Mouse (Mus musculus): ENCODE measurements around the gene Agxt. TPM values are rescaled to one million over a fixed set of nuclear protein-coding genes. Genes with fewer than 3 reads are reported as not detected.
A peak's percentile ranks its signal among the peaks of the same experiment; 100 is the strongest.

Gene Agxt
- polyA plus RNA-seq, 1 experiment from 2014 or later, result 443 TPM

DNA sequence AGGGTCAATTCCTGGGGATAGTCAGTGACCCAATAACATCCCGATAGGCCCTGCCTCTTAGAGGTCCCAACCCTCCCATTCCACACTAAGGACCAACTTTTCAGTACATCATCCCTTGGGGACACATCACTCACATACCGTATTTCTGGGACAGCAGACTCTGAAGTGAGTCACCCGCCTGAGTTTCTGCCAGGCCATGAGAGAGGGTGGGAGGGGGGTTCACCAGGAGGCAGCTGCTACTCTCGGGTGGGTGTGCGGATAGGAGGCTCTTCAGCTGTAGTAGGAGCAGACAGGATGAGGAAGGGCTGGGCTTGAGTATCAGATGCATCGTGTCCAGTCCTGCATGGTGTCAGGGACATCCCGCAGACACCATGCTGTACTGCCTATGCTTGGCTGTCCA is 4.7 kb downstream of the Agxt start:
- Histone ChIP-seq H3K27me3 (ENCODE audit: insufficient read depth, low read length) (no peaks in the 10 kb centered on the region), H3K4me3 (ENCODE audit: low read depth, low read length) (no peak overlapping the region), H3K4me2 (ENCODE audit: low read depth, low read length) (no peak overlapping the region), H3K36me3 (replicated peaks; ENCODE audit: insufficient read depth, low read length) (no peaks in the 10 kb centered on the region), H3K9ac (replicated peaks) (no peak overlapping the region), H3K9me3 (ENCODE audit: low read length) (no peaks in the 10 kb centered on the region), H3K27ac (ENCODE audit: low read depth) (peak overlapping the region; percentile 87; the same call in 1 of the 2 replicates), H3K4me1 (ENCODE audit: insufficient read depth) (peaks cover 14% of the 10 kb centered on the region; the same call in 1 of the 2 replicates)
- WGBS (ENCODE audit: insufficient replicate concordance), result 75% methylated on average over 7 of the region's 7 CpGs
- DNase-seq (no peak), ATAC-seq (no peak)
- TF ChIP-seq EP300 (IDR thresholded peaks at IDR 0.05; ENCODE audit: low read depth), result no peak
- no peak for TF ChIP-seq CTCF (IDR thresholded peaks at IDR 0.05; ENCODE audit: low read depth)

DNA sequence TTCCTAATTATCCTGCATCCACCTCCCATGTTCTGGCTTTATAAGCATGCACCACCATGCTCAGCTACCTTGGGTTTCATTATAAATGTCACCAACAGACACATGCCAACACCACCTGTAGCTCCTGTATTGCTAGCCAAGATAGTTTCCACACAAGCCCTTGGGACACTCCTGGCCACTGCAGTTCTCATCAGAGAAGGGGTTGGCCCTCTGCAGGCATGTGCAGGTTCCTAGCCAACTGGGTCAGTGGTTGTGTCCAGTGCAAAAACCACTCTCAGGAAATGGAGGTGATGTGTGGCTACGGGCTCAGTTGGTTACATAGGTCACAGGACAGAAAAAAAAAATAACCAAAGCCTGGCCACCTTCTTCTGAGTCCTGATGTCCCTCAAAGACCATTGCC is 7.8 kb downstream of the Agxt start:
- Histone ChIP-seq H3K36me3 (replicated peaks; ENCODE audit: insufficient read depth, low read length) (no peaks in the 10 kb centered on the region), H3K9ac (replicated peaks) (no peak overlapping the region), H3K4me1 (ENCODE audit: insufficient read depth) (peaks cover 8% of the 10 kb centered on the region; the same call in 1 of the 2 replicates), H3K27me3 (ENCODE audit: insufficient read depth, low read length) (no peaks in the 10 kb centered on the region), H3K27ac (ENCODE audit: low read depth) (no peak overlapping the region), H3K4me3 (ENCODE audit: low read depth, low read length) (no peak overlapping the region), H3K9me3 (ENCODE audit: low read length) (no peaks in the 10 kb centered on the region), H3K4me2 (ENCODE audit: low read depth, low read length) (no peak overlapping the region)
- DNase-seq (no peak), ATAC-seq (no peak)
- 55% methylated on average over 1 of the region's 1 CpGs for WGBS (ENCODE audit: insufficient replicate concordance)
- TF ChIP-seq EP300 (IDR thresholded peaks at IDR 0.05; ENCODE audit: low read depth) (no peak), CTCF (IDR thresholded peaks at IDR 0.05; ENCODE audit: low read depth) (no peak)

DNA sequence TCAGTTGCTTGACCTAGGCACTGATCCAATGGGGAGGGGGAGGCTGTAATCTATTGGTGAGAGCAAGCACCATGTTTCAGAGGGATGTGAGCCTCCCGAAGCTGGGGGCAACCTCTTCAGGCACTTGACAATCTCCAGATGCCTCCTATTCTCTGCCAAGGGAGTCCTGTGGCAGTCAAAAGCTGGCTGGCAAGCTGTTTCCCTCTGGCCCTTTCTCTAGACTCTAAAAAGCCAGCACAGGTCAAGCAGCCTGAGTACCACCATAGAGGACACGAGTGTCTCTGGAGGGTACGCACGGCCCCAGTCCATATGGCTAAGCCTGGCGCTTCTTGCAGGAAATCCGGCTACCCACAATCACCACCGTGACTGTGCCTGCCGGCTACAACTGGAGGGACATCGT is 9.1 kb downstream of the Agxt start:
- H3K4me1 ChIP-seq (ENCODE audit: insufficient read depth), result peaks cover 4% of the 10 kb centered on the region; the same call in 1 of the 2 replicates
- H3K4me2 ChIP-seq (ENCODE audit: low read depth, low read length), result no peak overlapping the region
- H3K27ac ChIP-seq (ENCODE audit: low read depth), result no peak overlapping the region
- WGBS (ENCODE audit: insufficient replicate concordance), result 72% methylated on average over 9 of the region's 9 CpGs
- no peak for DNase-seq
- H3K9ac ChIP-seq (replicated peaks), result no peak overlapping the region
- TF ChIP-seq EP300 (IDR thresholded peaks at IDR 0.05; ENCODE audit: low read depth) (no peak), CTCF (IDR thresholded peaks at IDR 0.05; ENCODE audit: low read depth) (no peak)
- no peak for ATAC-seq
- no peaks in the 10 kb centered on the region for H3K27me3 ChIP-seq (ENCODE audit: insufficient read depth, low read length)
- no peak overlapping the region for H3K4me3 ChIP-seq (ENCODE audit: low read depth, low read length)
- H3K9me3 ChIP-seq (ENCODE audit: low read length), result no peaks in the 10 kb centered on the region
- H3K36me3 ChIP-seq (replicated peaks; ENCODE audit: insufficient read depth, low read length), result no peaks in the 10 kb centered on the region

DNA sequence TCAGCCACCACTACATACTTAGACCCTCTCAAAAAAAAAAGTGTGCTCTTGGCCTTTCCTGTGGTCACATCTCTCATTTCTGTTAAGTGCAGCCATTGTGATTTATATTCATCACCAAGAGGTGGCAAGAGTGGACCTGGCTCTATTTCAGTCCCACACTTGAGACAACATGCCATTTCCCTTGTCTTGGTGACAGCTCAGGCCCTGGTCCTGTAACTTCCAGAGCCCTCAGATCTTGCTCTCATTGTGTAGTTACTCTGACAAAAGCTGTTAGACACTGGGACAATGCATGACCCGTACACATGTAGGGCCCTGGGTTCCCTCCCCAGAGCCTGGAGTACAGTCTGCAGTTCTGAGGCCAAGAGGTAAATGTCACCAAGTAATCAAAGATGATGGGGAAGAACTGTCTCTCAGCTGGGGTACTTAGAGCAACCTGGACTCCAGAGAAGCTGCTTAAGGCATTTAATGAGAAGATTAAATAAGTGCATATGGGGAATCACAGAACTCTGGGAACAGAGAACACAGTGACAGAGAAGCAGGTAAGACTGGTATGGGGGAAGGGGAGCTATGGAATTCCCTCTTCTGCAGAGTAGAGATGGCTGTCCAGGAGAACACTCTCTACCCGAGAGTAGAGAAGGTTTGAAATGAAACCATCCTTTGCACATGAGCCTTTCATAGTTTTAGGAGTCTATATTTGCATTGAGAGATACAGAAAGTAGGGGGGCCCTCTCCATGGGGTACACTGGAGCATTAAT is 16.0 kb downstream of the Agxt start:
- TF ChIP-seq EP300 (IDR thresholded peaks at IDR 0.05; ENCODE audit: low read depth) (no peak), CTCF (IDR thresholded peaks at IDR 0.05; ENCODE audit: low read depth) (no peak)
- H3K27me3 ChIP-seq (ENCODE audit: insufficient read depth, low read length), result no peaks in the 10 kb centered on the region
- H3K4me3 ChIP-seq (ENCODE audit: low read depth, low read length), result no peak overlapping the region
- no peak overlapping the region for H3K9ac ChIP-seq (replicated peaks)
- H3K4me2 ChIP-seq (ENCODE audit: low read depth, low read length), result no peak overlapping the region
- H3K9me3 ChIP-seq (ENCODE audit: low read length), result no peaks in the 10 kb centered on the region
- no peak for ATAC-seq
- H3K36me3 ChIP-seq (replicated peaks; ENCODE audit: insufficient read depth, low read length), result no peaks in the 10 kb centered on the region
- H3K4me1 ChIP-seq (ENCODE audit: insufficient read depth), result no peaks in the 10 kb centered on the region
- H3K27ac ChIP-seq (ENCODE audit: low read depth), result no peak overlapping the region
- DNase-seq, result no peak
- WGBS (ENCODE audit: insufficient replicate concordance), result 56% methylated on average over 2 of the region's 2 CpGs

DNA sequence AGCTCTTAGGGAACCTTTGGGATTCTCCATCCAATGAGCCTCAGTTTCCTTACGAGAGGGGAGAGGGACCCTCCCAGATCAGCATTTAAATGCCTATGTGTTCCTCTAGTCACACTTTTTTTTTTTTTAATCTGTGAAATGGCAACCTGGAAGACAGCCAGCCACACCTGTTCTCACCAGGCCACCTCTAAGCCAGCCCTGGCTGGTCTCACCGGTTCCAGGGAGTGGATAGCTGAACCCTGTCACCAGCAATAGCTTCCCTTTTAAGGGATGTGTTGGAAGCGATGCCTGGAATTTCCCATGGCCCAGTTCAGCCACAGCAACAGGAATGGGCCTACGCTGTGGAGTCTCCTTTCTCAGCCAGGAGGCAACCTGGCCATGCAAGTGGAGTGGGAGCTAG is 22.5 kb downstream of the Agxt start:
- Histone ChIP-seq H3K27ac (ENCODE audit: low read depth) (no peak overlapping the region), H3K9ac (replicated peaks) (no peak overlapping the region), H3K4me1 (ENCODE audit: insufficient read depth) (peaks cover 9% of the 10 kb centered on the region), H3K27me3 (ENCODE audit: insufficient read depth, low read length) (no peaks in the 10 kb centered on the region), H3K4me2 (ENCODE audit: low read depth, low read length) (no peak overlapping the region), H3K4me3 (ENCODE audit: low read depth, low read length) (no peak overlapping the region), H3K9me3 (ENCODE audit: low read length) (no peaks in the 10 kb centered on the region), H3K36me3 (replicated peaks; ENCODE audit: insufficient read depth, low read length) (no peaks in the 10 kb centered on the region)
- ATAC-seq (no peak), DNase-seq (no peak)
- TF ChIP-seq EP300 (IDR thresholded peaks at IDR 0.05; ENCODE audit: low read depth) (no peak), CTCF (IDR thresholded peaks at IDR 0.05; ENCODE audit: low read depth) (no peak)
- WGBS (ENCODE audit: insufficient replicate concordance), result 67% methylated on average over 4 of the region's 4 CpGs

DNA sequence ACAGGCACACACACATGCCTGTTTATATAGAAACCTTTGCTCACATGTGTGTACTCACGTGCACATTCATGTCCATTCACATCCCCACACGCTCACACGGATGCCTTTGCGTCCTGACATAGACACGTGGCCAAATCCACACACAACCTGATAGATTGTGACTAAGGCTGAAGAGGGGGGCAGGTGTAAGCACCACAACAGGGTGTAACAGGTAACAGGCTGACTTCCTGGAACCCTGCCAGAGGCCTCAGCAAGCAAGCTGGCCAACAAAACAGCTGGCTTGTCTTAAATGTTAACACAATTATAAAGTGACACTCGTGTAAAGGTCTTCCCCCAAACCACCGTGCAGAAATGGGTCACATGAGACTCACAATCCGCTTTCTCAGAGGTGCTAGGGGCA is 23.9 kb downstream of the Agxt start:
- H3K27me3 ChIP-seq (ENCODE audit: insufficient read depth, low read length), result no peaks in the 10 kb centered on the region
- TF ChIP-seq EP300 (IDR thresholded peaks at IDR 0.05; ENCODE audit: low read depth) (no peak), CTCF (IDR thresholded peaks at IDR 0.05; ENCODE audit: low read depth) (no peak)
- no peak overlapping the region for H3K4me3 ChIP-seq (ENCODE audit: low read depth, low read length)
- H3K9ac ChIP-seq (replicated peaks), result no peak overlapping the region
- no peaks in the 10 kb centered on the region for H3K36me3 ChIP-seq (replicated peaks; ENCODE audit: insufficient read depth, low read length)
- no peak overlapping the region for H3K27ac ChIP-seq (ENCODE audit: low read depth)
- ATAC-seq (no peak), DNase-seq (no peak)
- no peak overlapping the region for H3K4me2 ChIP-seq (ENCODE audit: low read depth, low read length)
- no peaks in the 10 kb centered on the region for H3K9me3 ChIP-seq (ENCODE audit: low read length)
- 74% methylated on average over 8 of the region's 8 CpGs for WGBS (ENCODE audit: insufficient replicate concordance)
- H3K4me1 ChIP-seq (ENCODE audit: insufficient read depth), result peaks cover 9% of the 10 kb centered on the region

Data from liver, postnatal 0 days (tissue).